Mouse (Mus musculus) G1E (cell line): ENCODE data around the gene Dapk1.

Experiments used
- CTCF ChIP-seq: IDR thresholded peaks from 2 replicates; pipeline ENCODE4 v1.5.1; 2012; ENCODE audit warnings: low read depth, low read length, inconsistent platforms, mixed read lengths
- GATA1 ChIP-seq: IDR thresholded peaks from 2 replicates; pipeline ENCODE4 v1.6.1; 2012; ENCODE audit warnings: borderline replicate concordance, low read length, inconsistent platforms, mixed read lengths

GRCm38 (mm10) chr13:60607411-60607810 is 5.7 kb downstream of the Dapk1 start:
- no peak for TF ChIP-seq GATA1
- no peak for TF ChIP-seq CTCF
